Mouse (Mus musculus): ENCODE measurements around the gene Hexim1. TPM values are rescaled to one million over a fixed set of nuclear protein-coding genes. Genes with fewer than 3 reads are reported as not detected.

The Hexim1 gene
- polyA plus RNA-seq, 1 experiment: 24.3 TPM

- no peak overlapping the region for H3ac ChIP-seq (ENCODE audit: control insufficient read depth, insufficient read length, low read depth)
- TF ChIP-seq MYOG (IDR thresholded peaks at IDR 0.05; ENCODE audit: control insufficient read depth, extremely low read depth, insufficient read length) (no peak), MYOD1 (IDR thresholded peaks at IDR 0.05; ENCODE audit: control insufficient read depth, insufficient read length, low read depth) (no peak)
- H3K79me2 ChIP-seq (ENCODE audit: control insufficient read depth, insufficient read depth): no peaks in the 10 kb centered on the region
- H3K79me3 ChIP-seq (ENCODE audit: low read depth): no peaks in the 10 kb centered on the region
- no peak overlapping the region for H3K4me3 ChIP-seq (ENCODE audit: insufficient read depth, poor library complexity, severe bottlenecking)
- no peaks in the 10 kb centered on the region for H3K27me3 ChIP-seq (ENCODE audit: control insufficient read depth, insufficient read depth, insufficient read length)
- peaks cover 94% of the 10 kb centered on the region for H3K36me3 ChIP-seq (ENCODE audit: control insufficient read depth, insufficient read depth)
These were observed 46.3 kb upstream of the Hexim1 start for GRCm38 (mm10) chr11:103069731-103070130.

GRCm38 (mm10) chr11:103070322-103070880 lies 45.6 kb upstream of the Hexim1 start:
- Histone ChIP-seq H3K4me3 (ENCODE audit: insufficient read depth, poor library complexity, severe bottlenecking) (no peak overlapping the region), H3K36me3 (ENCODE audit: control insufficient read depth, insufficient read depth) (peaks cover 94% of the 10 kb centered on the region), H3K79me3 (ENCODE audit: low read depth) (no peaks in the 10 kb centered on the region), H3ac (ENCODE audit: control insufficient read depth, insufficient read length, low read depth) (no peak overlapping the region), H3K79me2 (ENCODE audit: control insufficient read depth, insufficient read depth) (no peaks in the 10 kb centered on the region), H3K27me3 (ENCODE audit: control insufficient read depth, insufficient read depth, insufficient read length) (no peaks in the 10 kb centered on the region)
- no peak for TF ChIP-seq MYOG (IDR thresholded peaks at IDR 0.05; ENCODE audit: control insufficient read depth, extremely low read depth, insufficient read length)
- TF ChIP-seq MYOD1 (IDR thresholded peaks at IDR 0.05; ENCODE audit: control insufficient read depth, insufficient read length, low read depth): no peak
- no peak for TF ChIP-seq CEBPB (IDR thresholded peaks at IDR 0.05; ENCODE audit: low read depth)
- no peak for TF ChIP-seq USF1 (IDR thresholded peaks at IDR 0.05; ENCODE audit: low read depth)
- no peak for TF ChIP-seq CTCF (IDR thresholded peaks at IDR 0.05; ENCODE audit: control insufficient read depth, insufficient read depth, insufficient read length)
- no peak for TF ChIP-seq MAX (IDR thresholded peaks at IDR 0.05)
- no peak for TF ChIP-seq FOSL1 (IDR thresholded peaks at IDR 0.05; ENCODE audit: insufficient read depth, low read length, poor library complexity, severe bottlenecking)

- Histone ChIP-seq H3K79me2 (ENCODE audit: control insufficient read depth, insufficient read depth) (no peaks in the 10 kb centered on the region), H3ac (ENCODE audit: control insufficient read depth, insufficient read length, low read depth) (no peak overlapping the region), H3K36me3 (ENCODE audit: control insufficient read depth, insufficient read depth) (peaks cover 93% of the 10 kb centered on the region), H3K27me3 (ENCODE audit: control insufficient read depth, insufficient read depth, insufficient read length) (no peaks in the 10 kb centered on the region), H3K79me3 (ENCODE audit: low read depth) (no peaks in the 10 kb centered on the region), H3K4me3 (ENCODE audit: insufficient read depth, poor library complexity, severe bottlenecking) (no peak overlapping the region)
- no peak for TF ChIP-seq MYOG (IDR thresholded peaks at IDR 0.05; ENCODE audit: control insufficient read depth, extremely low read depth, insufficient read length)
These were observed 42.4 kb upstream of the Hexim1 start for GRCm38 (mm10) chr11:103073671-103074070.

GRCm38 (mm10) chr11:103074121-103074650 lies 41.8 kb upstream of the Hexim1 start:
- Histone ChIP-seq H3K36me3 (ENCODE audit: control insufficient read depth, insufficient read depth) (peaks cover 93% of the 10 kb centered on the region), H3K79me3 (ENCODE audit: low read depth) (no peaks in the 10 kb centered on the region), H3K79me2 (ENCODE audit: control insufficient read depth, insufficient read depth) (no peaks in the 10 kb centered on the region), H3K27me3 (ENCODE audit: control insufficient read depth, insufficient read depth, insufficient read length) (no peaks in the 10 kb centered on the region), H3K4me3 (ENCODE audit: insufficient read depth, poor library complexity, severe bottlenecking) (no peak overlapping the region), H3ac (ENCODE audit: control insufficient read depth, insufficient read length, low read depth) (no peak overlapping the region)
- TF ChIP-seq MAX (IDR thresholded peaks at IDR 0.05): no peak
- TF ChIP-seq CTCF (IDR thresholded peaks at IDR 0.05; ENCODE audit: control insufficient read depth, insufficient read depth, insufficient read length): no peak
- no peak for TF ChIP-seq CEBPB (IDR thresholded peaks at IDR 0.05; ENCODE audit: low read depth)
- TF ChIP-seq USF1 (IDR thresholded peaks at IDR 0.05; ENCODE audit: low read depth): no peak
- no peak for TF ChIP-seq MYOD1 (IDR thresholded peaks at IDR 0.05; ENCODE audit: control insufficient read depth, insufficient read length, low read depth)
- no peak for TF ChIP-seq FOSL1 (IDR thresholded peaks at IDR 0.05; ENCODE audit: insufficient read depth, low read length, poor library complexity, severe bottlenecking)
- no peak for TF ChIP-seq MYOG (IDR thresholded peaks at IDR 0.05; ENCODE audit: control insufficient read depth, extremely low read depth, insufficient read length)

- Histone ChIP-seq H3K79me2 (ENCODE audit: control insufficient read depth, insufficient read depth) (no peaks in the 10 kb centered on the region), H3ac (ENCODE audit: control insufficient read depth, insufficient read length, low read depth) (no peak overlapping the region), H3K79me3 (ENCODE audit: low read depth) (no peaks in the 10 kb centered on the region), H3K4me3 (ENCODE audit: insufficient read depth, poor library complexity, severe bottlenecking) (no peak overlapping the region), H3K27me3 (ENCODE audit: control insufficient read depth, insufficient read depth, insufficient read length) (no peaks in the 10 kb centered on the region), H3K36me3 (ENCODE audit: control insufficient read depth, insufficient read depth) (peaks cover 91% of the 10 kb centered on the region)
- no peak for TF ChIP-seq CEBPB (IDR thresholded peaks at IDR 0.05; ENCODE audit: low read depth)
- TF ChIP-seq USF1 (IDR thresholded peaks at IDR 0.05; ENCODE audit: low read depth): no peak
- TF ChIP-seq FOSL1 (IDR thresholded peaks at IDR 0.05; ENCODE audit: insufficient read depth, low read length, poor library complexity, severe bottlenecking): no peak
- TF ChIP-seq CTCF (IDR thresholded peaks at IDR 0.05; ENCODE audit: control insufficient read depth, insufficient read depth, insufficient read length): no peak
- TF ChIP-seq MAX (IDR thresholded peaks at IDR 0.05): no peak
- TF ChIP-seq MYOD1 (IDR thresholded peaks at IDR 0.05; ENCODE audit: control insufficient read depth, insufficient read length, low read depth): no peak
- no peak for TF ChIP-seq MYOG (IDR thresholded peaks at IDR 0.05; ENCODE audit: control insufficient read depth, extremely low read depth, insufficient read length)
These were observed 41.2 kb upstream of the Hexim1 start for GRCm38 (mm10) chr11:103074796-103075323.

- no peaks in the 10 kb centered on the region for H3K79me3 ChIP-seq (ENCODE audit: low read depth)
- H3ac ChIP-seq (ENCODE audit: control insufficient read depth, insufficient read length, low read depth): no peak overlapping the region
- H3K4me3 ChIP-seq (ENCODE audit: insufficient read depth, poor library complexity, severe bottlenecking): no peak overlapping the region
- peaks cover 81% of the 10 kb centered on the region for H3K36me3 ChIP-seq (ENCODE audit: control insufficient read depth, insufficient read depth)
- H3K27me3 ChIP-seq (ENCODE audit: control insufficient read depth, insufficient read depth, insufficient read length): no peaks in the 10 kb centered on the region
- H3K79me2 ChIP-seq (ENCODE audit: control insufficient read depth, insufficient read depth): peaks cover 11% of the 10 kb centered on the region
- TF ChIP-seq FOSL1 (IDR thresholded peaks at IDR 0.05; ENCODE audit: insufficient read depth, low read length, poor library complexity, severe bottlenecking) (no peak), USF1 (IDR thresholded peaks at IDR 0.05; ENCODE audit: low read depth) (no peak)
These were observed 40.0 kb upstream of the Hexim1 start for GRCm38 (mm10) chr11:103076010-103076409.

Data from C2C12 (cell line).